Mouse (Mus musculus) heart, postnatal 0 days (tissue): ENCODE data around the gene Gja4. TPM values are rescaled to one million over a fixed set of nuclear protein-coding genes. Genes with fewer than 3 reads are reported as not detected.

Experiments
- ATAC-seq: fragments of 200-750 bp; cut with Nextera tagmentation; 2 replicates; pipeline ENCODE4 v1.8.0; 2017; ENCODE audit warnings: low read depth, moderate number of reproducible peaks, moderate library complexity; ENCODE audit not compliant: insufficient read depth
- DNase-seq: peaks from one replicate; pipeline ENCODE4 v3.0.0-alpha.2; 2016; ENCODE audit warnings: low spot score
- H3K27ac ChIP-seq: fragments of 300-500 bp; sonication (generic); 2 replicates; pipeline ENCODE4 v1.5.1; 2014; ENCODE audit warnings: low read depth, mild to moderate bottlenecking
- H3K27me3 ChIP-seq: fragments of 300-500 bp; sonication (generic); 2 replicates; pipeline ENCODE4 v1.6.1; 2014; ENCODE audit warnings: low read length, mixed read lengths; ENCODE audit not compliant: control insufficient read depth, insufficient read depth
- H3K36me3 ChIP-seq: fragments of 300-500 bp; sonication (generic); replicated peaks from 2 replicates; pipeline ENCODE4 v1.6.1; 2014; ENCODE audit warnings: low read length, mixed read lengths; ENCODE audit not compliant: control insufficient read depth, insufficient read depth
- H3K4me1 ChIP-seq: fragments of 300-500 bp; sonication (generic); 2 replicates; pipeline ENCODE4 v1.6.1; 2014; ENCODE audit warnings: antibody characterized with exemption; ENCODE audit not compliant: control insufficient read depth, insufficient read depth
- H3K4me2 ChIP-seq: fragments of 300-500 bp; sonication (generic); 2 replicates; pipeline ENCODE4 v1.6.1; 2014; ENCODE audit warnings: low read depth, mild to moderate bottlenecking, low read length, moderate library complexity
- H3K4me3 ChIP-seq: fragments of 300-500 bp; sonication (generic); 2 replicates; pipeline ENCODE4 v1.5.1; 2014; ENCODE audit warnings: low read depth, low read length
- H3K9ac ChIP-seq: fragments of 300-500 bp; sonication (generic); replicated peaks from 2 replicates; pipeline ENCODE4 v1.6.1; 2014; ENCODE audit warnings: low read depth, low read length, mixed read lengths
- H3K9me3 ChIP-seq: fragments of 300-500 bp; sonication (generic); replicated peaks from 2 replicates; pipeline ENCODE4 v1.6.1; 2016; ENCODE audit warnings: low read length; ENCODE audit not compliant: control insufficient read depth
- CTCF ChIP-seq: IDR thresholded peaks from 2 replicates; pipeline ENCODE4 v1.5.1; 2016; ENCODE audit warnings: antibody characterized with exemption, control low read depth, low read depth
- EP300 ChIP-seq: IDR thresholded peaks from 2 replicates; pipeline ENCODE4 v1.6.1; 2016; ENCODE audit warnings: antibody characterized with exemption, low read depth
- WGBS: fragments of 180-500 bp; shearing (Covaris S2); extraction: QIAGEN DNeasy Blood & Tissue Kit; methylation state at CpG from one replicate; pipeline ENCODE4 v1.1.7; 2014; 5-methylcytosine and 5-hydroxymethylcytosine counted together
- polyA plus RNA-seq: library from polyadenylated mRNA; unstranded; fragments of >200 nt; fragmentation: Nextera tagmentation; extraction: Ambion mirVana; gene quantifications from 2 replicates; pipeline ENCODE4 v1.2.1, GENCODE M21; 2015
- total RNA-seq: library from RNA; depleted of rRNA; stranded (reverse); fragments of >200 nt; gene quantifications from 2 replicates; pipeline ENCODE4 v1.2.3, GENCODE M21; 2014; ENCODE audit warnings: low replicate concordance

Gene Gja4
- total and polyA plus RNA-seq, 2 experiments from 2014 or later, result 23.4 to 38.4 TPM

GRCm38 (mm10) chr4:127353951-127354438 is 40.2 kb upstream of the Gja4 start, which contains the start of gene Gjb4:
Gene Gjb4 (minus strand): TSS chr4:127354081.
- H3K27ac ChIP-seq, result no peak within 1 kb of the TSS
- DNase-seq, result no peak

GRCm38 (mm10) chr4:127352594-127352993 is 38.8 kb upstream of the Gja4 start:
- WGBS, result 31% methylated on average over 1 of the region's 1 CpGs
- no peaks in the 10 kb centered on the region for H3K4me1 ChIP-seq
- no peak overlapping the region for H3K27ac ChIP-seq
- ATAC-seq (no peak), DNase-seq (no peak)
- no peak overlapping the region for H3K9ac ChIP-seq
- no peaks in the 10 kb centered on the region for H3K36me3 ChIP-seq
- no peak overlapping the region for H3K4me2 ChIP-seq
- no peaks in the 10 kb centered on the region for H3K9me3 ChIP-seq
- H3K4me3 ChIP-seq, result no peak overlapping the region
- no peaks in the 10 kb centered on the region for H3K27me3 ChIP-seq
- TF ChIP-seq CTCF (no peak), EP300 (no peak)

More at GRCm38 (mm10) chr4:127353951-127354438, 40.2 kb upstream of the Gja4 start, which contains the start of gene Gjb4:
- 63% methylated on average over 8 of the region's 8 CpGs for WGBS
- no peak within 1 kb of the TSS for H3K4me2 ChIP-seq
- H3K4me3 ChIP-seq, result no peak within 1 kb of the TSS
- TF ChIP-seq CTCF (no peak), EP300 (no peak)
- no peak within 1 kb of the TSS for H3K9ac ChIP-seq
- H3K27me3 ChIP-seq, result no peaks in the 10 kb centered on the region; the same call in 1 of the 2 replicates
- H3K36me3 ChIP-seq, result no peaks in the 10 kb centered on the region
- no peaks in the 10 kb centered on the region for H3K9me3 ChIP-seq
- no peaks in the 10 kb centered on the region for H3K4me1 ChIP-seq
- no peak for ATAC-seq

- DNase-seq (no peak), ATAC-seq (no peak)
- Histone ChIP-seq H3K27me3 (no peaks in the 10 kb centered on the region), H3K9me3 (no peaks in the 10 kb centered on the region), H3K4me3 (no peak overlapping the region), H3K9ac (no peak overlapping the region), H3K36me3 (no peaks in the 10 kb centered on the region), H3K4me1 (no peaks in the 10 kb centered on the region), H3K4me2 (no peak overlapping the region), H3K27ac (no peak overlapping the region)
- WGBS, result 54% methylated on average over 4 of the region's 4 CpGs
- no peak for TF ChIP-seq CTCF
- TF ChIP-seq EP300, result no peak
These were observed 35.9 kb upstream of the Gja4 start for GRCm38 (mm10) chr4:127349560-127350300.

GRCm38 (mm10) chr4:127345000-127345399 is 31.2 kb upstream of the Gja4 start:
- TF ChIP-seq EP300 (no peak), CTCF (no peak)
- no peaks in the 10 kb centered on the region for H3K36me3 ChIP-seq
- ATAC-seq (no peak), DNase-seq (no peak)
- H3K4me1 ChIP-seq, result no peaks in the 10 kb centered on the region
- H3K4me2 ChIP-seq, result no peak overlapping the region
- H3K4me3 ChIP-seq, result no peak overlapping the region
- H3K9me3 ChIP-seq, result no peaks in the 10 kb centered on the region
- H3K27ac ChIP-seq, result no peak overlapping the region
- H3K9ac ChIP-seq, result no peak overlapping the region
- no peaks in the 10 kb centered on the region for H3K27me3 ChIP-seq
- WGBS, result 67% methylated on average over 5 of the region's 5 CpGs

- ATAC-seq (no peak), DNase-seq (no peak)
- 45% methylated on average over 6 of the region's 6 CpGs for WGBS
- H3K9me3 ChIP-seq, result no peaks in the 10 kb centered on the region
- H3K27me3 ChIP-seq, result no peaks in the 10 kb centered on the region
- no peak overlapping the region for H3K9ac ChIP-seq
- TF ChIP-seq EP300 (no peak), CTCF (no peak)
- no peaks in the 10 kb centered on the region for H3K4me1 ChIP-seq
- no peak overlapping the region for H3K4me3 ChIP-seq
- no peak overlapping the region for H3K4me2 ChIP-seq
- no peak overlapping the region for H3K27ac ChIP-seq
- H3K36me3 ChIP-seq, result no peaks in the 10 kb centered on the region
These were observed 27.5 kb upstream of the Gja4 start for GRCm38 (mm10) chr4:127341372-127341771.

- Histone ChIP-seq H3K4me2 (no peak overlapping the region), H3K9me3 (no peaks in the 10 kb centered on the region), H3K9ac (no peak overlapping the region), H3K36me3 (no peaks in the 10 kb centered on the region), H3K27ac (no peak overlapping the region), H3K4me1 (no peaks in the 10 kb centered on the region), H3K4me3 (no peak overlapping the region), H3K27me3 (no peaks in the 10 kb centered on the region; the same call in 1 of the 2 replicates)
- no peak for TF ChIP-seq EP300
- no peak for TF ChIP-seq CTCF
- ATAC-seq (no peak), DNase-seq (no peak)
- 74% methylated on average over 5 of the region's 5 CpGs for WGBS
These were observed 23.8 kb upstream of the Gja4 start for GRCm38 (mm10) chr4:127337668-127338067.
